Mouse (Mus musculus): ENCODE data around the gene Aaed1. TPM values are rescaled to one million over a fixed set of nuclear protein-coding genes. Genes with fewer than 3 reads are reported as not detected.

The Aaed1 gene
- polyA plus RNA-seq, 1 experiment, result 2.0 TPM

DNA sequence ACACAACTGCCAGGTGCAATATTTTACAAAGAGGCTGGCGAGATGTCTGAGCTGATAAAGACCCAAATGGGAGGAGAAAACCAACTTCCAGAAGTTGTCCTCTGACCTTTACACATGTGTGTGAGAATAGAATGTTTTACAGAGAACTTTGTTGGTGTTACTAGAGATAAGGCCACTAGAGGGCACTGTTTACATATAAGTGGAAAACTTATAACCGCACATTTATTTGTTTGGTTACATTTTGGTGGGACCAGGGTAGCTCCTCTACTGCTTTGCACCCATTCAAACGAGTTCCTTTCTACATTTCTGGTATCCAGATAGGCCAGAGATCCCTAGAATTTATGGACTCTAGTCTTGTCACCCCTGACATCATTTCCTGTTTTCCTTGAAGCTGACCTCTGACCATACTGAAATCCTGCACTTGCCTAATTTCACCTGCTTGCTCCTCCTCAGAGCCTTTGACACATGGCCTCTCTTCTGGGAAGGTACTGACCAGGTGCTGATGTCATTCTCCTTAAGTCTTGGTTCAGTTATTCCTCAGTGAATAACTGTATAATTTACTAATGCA, 3.1 kb upstream of the Aaed1 start:
- TF ChIP-seq GATA1 (IDR thresholded peaks at IDR 0.05; ENCODE audit: low read length), result no peak

DNA sequence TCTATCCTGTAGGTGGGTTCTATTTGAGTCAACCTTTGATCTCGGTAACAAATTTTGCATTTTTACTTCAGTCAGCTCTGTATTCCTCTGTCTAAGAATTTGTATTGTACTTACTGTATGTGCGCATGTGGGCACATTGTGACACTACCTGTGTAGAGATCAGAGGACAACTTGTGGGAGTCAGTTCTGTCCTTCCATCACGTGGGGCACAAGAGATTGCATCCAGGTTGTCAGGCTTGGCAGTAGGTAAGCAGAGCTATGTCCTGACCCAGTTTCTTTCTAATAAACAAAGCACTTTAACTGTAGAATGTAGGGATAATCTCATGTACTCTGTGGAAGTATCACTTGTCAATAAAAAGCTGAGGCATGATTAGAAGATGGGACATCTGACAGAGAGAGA, 1.5 kb upstream of the Aaed1 start:
- TF ChIP-seq GATA1 (IDR thresholded peaks at IDR 0.05; ENCODE audit: low read length), result no peak

DNA sequence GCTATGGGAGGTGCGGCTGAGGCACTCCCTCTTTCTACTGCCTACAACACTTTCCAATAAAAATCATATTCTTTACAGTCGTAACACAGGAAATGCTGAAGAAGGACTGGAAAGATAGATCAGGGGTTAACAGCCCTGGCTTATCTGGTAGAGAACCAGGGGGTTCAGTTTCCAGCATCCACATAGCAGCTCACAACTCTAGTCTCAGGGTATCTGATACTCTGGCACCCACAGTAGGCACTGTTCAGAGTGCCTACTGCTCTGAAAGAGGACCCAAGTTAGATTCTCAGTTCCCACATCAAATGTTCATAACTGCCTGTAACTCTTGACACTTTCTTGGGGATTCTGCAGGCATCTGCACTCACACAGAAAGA, 393 bp upstream of the Aaed1 start:
- TF ChIP-seq GATA1 (IDR thresholded peaks at IDR 0.05; ENCODE audit: low read length), result no peak

DNA sequence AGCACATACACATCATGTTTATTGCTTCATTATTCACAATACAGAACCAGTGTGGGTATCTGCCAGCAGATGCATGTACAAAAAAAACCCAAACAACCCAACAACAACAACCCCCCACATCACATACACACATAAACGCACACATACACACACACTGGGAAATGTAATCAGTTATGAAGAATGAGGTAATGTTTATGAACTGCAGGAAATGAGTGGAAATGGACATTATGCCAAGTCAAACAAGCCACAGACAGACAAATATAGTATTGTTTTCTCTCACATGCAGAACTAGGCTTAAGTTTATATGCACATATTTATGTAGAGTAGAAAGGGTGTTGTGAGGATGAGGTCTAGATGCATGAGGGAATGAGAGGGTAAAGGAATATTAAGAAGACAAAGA, 1.2 kb downstream of the Aaed1 start:
- no peak for TF ChIP-seq GATA1 (IDR thresholded peaks at IDR 0.05; ENCODE audit: low read length)

DNA sequence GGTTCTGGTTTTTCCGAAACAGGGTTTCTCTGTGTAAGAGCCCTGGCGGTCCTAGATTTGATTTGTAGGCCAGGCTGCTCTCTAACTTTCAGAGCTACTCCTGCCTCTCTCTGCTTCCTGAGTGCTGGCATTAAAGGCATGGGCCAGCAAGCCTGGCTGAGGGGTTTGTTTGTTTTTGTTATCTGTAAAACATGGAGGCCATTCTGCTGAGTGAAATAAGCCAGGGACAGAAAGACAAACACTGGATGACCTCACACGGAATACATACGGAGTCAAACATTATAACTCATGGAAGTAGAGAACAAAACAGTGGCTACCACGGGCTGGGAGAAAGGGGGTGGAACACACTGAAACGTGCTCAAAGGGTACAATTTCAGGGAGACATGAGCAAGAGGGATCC, 1.9 kb downstream of the Aaed1 start:
- no peak for TF ChIP-seq GATA1 (IDR thresholded peaks at IDR 0.05; ENCODE audit: low read length)

DNA sequence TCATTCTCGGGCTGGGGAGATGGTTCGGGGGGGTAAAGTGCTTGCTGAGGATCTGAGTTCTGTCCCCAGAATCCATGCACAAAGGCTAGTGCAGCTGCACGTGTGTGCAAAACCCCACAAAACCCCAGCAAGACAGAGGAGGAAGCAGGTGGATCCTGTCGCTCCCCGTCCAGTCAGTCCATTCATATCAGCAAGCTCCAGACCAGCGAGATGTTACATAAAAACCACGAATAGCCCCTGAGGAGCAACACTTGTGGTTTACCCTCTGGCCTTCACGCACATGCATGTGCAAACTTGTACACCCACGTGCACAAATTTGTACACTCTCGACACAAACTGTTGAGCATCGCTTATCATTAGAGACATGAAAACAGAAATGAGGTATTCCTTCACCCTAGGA, 2.7 kb downstream of the Aaed1 start:
- TF ChIP-seq GATA1 (IDR thresholded peaks at IDR 0.05; ENCODE audit: low read length), result no peak

DNA sequence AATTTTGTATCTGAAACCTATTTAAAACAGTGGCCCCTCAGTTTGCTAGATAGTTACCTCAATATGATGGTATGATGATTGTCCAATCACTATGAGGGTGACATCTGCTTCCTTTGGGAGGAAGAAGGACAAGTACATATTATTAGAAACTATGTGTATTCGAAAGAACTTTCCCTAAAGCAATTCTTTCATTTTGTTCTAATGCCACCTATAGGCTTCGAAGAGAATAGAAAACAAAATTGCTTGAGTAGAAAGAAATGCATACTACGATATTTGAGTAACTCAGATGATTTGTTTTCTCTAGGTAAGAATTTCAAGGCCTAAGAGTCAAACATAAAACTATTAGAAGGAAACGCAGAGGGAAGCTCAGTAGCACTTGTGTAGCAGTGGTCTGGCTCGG, 3.5 kb downstream of the Aaed1 start:
- no peak for TF ChIP-seq GATA1 (IDR thresholded peaks at IDR 0.05; ENCODE audit: low read length)

DNA sequence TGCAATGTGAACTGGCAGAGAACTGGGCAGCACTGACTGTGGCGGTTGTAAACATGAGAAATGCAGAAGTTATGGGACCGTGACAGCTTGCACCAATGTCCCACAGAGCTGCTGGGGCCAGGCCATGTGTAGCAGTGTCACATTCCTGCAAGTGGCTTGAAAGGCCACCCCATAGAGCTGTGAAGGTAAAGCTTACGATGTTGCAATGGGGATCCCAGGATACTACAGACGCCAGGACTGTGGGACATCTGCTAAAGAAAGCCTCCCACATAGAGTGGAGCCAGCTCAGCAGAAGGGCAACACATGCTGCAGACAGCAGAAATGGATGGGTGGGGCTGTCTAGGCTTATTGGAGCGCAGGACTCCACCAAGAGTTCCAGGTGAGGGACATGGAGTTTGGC, 5.0 kb downstream of the Aaed1 start:
- no peak for TF ChIP-seq GATA1 (IDR thresholded peaks at IDR 0.05; ENCODE audit: low read length)

DNA sequence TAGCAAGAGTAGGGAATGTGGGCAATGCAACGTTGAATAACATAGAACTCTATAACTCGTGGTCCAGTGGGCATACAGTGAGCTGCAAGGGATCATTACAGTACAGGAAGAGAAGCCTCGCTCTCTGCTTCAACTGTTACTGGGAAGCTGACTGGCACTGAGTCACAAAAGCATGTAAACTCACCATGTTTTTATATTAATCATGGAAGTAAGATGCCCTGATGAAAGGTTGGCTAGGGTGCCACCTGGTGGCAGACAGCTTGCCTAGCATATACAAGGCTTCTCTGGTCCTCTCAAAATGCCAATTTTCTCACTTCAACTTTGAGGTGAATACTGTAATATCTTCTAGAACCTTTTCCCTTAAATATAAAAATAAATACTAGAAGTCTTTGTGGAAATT, 6.4 kb downstream of the Aaed1 start:
- TF ChIP-seq GATA1 (IDR thresholded peaks at IDR 0.05; ENCODE audit: low read length), result no peak

DNA sequence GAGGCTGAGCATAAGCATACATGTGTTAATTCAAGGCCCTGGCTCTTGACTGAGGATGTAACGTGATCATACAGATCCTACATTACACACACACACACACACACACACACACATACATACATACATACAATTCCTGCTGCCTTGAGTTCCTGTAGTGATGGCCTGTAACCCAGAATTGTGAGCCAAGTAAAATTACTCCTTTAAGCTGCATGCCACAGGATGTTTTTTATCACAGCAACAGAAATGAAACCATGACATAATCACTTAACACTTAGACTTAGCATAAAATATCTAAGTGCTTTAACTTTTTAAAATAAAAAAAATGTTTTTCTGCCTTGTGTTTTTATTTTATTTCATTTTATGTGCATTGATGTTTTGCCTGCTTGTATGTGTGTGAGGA, 13.4 kb downstream of the Aaed1 start:
- no peak for TF ChIP-seq GATA1 (IDR thresholded peaks at IDR 0.05; ENCODE audit: low read length)

DNA sequence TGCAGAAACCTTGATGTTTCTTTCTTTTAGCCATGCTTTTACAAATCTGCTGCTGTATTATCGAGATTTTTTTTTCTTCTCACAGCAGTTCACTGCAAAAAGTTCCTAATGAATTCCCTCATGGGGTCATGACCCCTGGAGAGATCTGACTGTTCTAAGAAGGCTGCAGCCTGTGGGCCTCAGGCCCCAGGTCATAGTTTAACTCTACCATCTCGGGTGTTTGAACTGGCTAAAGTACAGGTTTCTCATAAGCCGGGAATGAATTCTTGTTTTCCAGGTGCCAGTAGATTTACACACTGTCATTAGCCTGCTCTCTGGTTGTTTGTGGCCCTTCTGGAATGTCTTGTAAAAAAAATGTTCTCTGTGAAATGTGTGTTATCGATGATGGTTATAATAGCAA, 25.7 kb downstream of the Aaed1 start:
- TF ChIP-seq GATA1 (IDR thresholded peaks at IDR 0.05; ENCODE audit: low read length), result no peak

DNA sequence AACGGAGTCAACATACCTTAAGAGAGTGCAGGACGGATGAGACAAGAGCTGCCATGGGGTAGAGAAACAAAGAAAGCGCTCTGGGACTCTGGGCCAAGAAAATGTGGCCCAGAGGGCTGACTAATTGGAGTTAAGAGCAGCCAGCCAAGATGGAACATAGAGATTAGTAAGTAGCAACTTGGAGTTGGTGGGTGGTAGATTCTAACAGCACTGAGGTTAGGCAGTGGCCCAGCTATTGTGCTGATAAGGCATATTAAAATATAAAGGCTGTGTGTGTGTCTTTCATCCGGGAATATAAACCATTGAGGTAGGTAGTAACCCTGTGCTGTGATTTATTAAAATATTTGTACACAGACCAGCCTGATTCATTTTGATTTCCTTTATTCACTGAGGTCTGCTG, 26.2 kb downstream of the Aaed1 start:
- TF ChIP-seq GATA1 (IDR thresholded peaks at IDR 0.05; ENCODE audit: low read length), result no peak

DNA sequence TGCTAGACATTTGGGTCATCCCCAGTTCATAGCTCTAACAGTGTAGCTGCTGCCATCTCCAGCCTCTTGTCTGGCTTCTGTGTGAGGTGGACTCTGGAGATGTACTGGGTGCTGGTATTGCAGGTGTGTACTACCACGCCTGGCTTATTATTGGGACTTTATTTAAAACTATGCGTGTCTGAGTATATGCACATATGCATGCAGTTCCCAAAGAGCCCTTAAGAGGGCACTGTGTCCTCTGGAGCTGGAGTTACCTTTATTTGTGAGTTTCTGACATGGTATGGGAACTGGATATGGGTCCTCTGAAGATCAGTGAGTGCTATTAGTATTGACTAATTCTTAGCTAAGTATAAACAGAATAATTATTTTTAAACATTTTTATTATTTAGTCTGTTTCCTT, 27.8 kb downstream of the Aaed1 start:
- TF ChIP-seq GATA1 (IDR thresholded peaks at IDR 0.05; ENCODE audit: low read length), result no peak

DNA sequence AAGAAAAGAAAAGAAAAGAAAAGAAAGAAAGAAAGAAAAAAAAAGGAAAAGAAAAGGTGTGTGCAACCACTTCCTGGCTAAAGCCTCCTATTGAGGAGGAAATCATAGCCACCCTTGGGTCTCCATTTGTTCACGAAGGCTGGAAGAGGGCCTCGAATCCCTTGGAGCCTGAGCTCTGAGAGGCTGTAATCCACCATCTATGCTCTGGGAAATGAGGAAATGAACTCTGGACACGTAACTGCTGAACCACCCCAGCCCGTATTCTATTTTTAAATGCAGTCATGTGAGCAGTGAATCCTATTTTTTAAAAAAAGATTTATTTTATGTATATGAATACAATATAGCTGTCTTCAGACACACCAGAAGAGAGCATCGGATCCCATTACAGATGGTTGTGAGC, 31.6 kb downstream of the Aaed1 start:
- no peak for TF ChIP-seq GATA1 (IDR thresholded peaks at IDR 0.05; ENCODE audit: low read length)

DNA sequence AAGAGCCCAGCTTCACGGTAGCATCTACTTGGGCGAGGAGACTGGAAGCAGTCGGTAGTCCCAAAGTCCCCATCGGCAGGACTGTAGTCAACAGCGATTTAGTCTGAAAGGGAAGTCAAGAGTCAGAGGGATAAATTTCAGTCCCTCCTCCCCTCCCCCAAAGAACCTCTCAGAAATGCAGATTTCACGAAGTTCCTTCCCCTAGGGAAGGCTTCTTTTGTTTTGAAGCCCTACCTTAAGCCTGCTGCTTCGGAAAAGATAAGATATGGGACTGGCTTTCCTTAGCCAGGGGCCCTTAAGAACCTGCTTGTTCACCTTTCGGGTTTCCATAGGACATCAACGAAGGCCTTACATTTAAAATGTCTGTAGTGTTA, 36.8 kb downstream of the Aaed1 start:
- no peak for TF ChIP-seq GATA1 (IDR thresholded peaks at IDR 0.05; ENCODE audit: low read length)

DNA sequence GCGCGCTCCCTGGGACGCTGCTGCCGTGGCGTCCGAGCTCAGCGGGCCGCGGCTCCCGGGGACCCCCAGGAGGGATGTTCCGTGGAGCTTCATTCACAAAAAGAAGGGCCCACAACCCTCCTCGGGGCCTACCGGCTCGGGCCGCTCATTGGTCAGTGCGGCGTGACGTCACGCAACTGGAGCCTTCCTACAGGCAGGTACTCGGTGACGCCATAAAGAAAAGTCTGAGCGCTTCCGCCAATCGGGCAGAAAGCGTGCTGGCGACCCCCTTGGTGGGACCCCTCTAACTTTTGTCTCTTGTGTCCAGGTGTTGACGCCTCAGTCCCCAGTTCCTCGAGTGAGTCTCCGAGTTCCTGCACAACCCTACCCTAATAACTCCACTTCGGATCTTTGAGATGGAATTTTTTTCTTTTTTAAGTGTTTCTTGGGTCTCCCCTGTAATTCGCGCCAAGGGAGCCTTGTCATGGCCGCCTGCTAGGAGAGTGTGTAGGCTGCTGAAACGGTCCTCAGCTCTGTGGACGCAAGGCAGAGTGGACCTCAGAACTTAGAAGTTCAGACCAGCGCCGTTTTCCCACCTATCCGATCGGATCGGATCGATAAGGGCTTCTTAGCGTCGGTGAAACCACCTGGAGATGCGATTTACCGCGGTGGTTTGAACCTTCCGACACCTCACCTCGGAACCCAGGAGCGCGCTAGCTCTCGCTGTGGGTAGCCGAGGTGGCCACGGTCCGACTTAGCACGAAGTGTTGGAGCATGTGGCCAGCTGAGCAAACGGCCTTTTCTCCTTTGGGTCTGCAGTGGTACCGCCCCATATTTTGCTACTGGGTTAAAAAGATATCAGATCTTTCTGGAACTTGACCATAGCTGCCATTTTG, 37.4 kb downstream of the Aaed1 start, which contains the start of gene Cdc14b:
Gene Cdc14b, minus strand, starts transcription at position 412 of the 875 bp plus-strand sequence.
- no peak for TF ChIP-seq GATA1 (IDR thresholded peaks at IDR 0.05; ENCODE audit: low read length)
